Mouse (Mus musculus) CD8-positive naive resting alpha-beta T cell, adult 2 months (primary cell): Measurements from ENCODE around the gene Ush2a.

Experiments
- DNase-seq, 2 experiments: peaks; one replicate each; pipeline ENCODE4 v3.0.0; 2022; ENCODE audit warnings: low read depth in 2 of 2, low spot score in 2 of 2

Ush2a gene

DNA sequence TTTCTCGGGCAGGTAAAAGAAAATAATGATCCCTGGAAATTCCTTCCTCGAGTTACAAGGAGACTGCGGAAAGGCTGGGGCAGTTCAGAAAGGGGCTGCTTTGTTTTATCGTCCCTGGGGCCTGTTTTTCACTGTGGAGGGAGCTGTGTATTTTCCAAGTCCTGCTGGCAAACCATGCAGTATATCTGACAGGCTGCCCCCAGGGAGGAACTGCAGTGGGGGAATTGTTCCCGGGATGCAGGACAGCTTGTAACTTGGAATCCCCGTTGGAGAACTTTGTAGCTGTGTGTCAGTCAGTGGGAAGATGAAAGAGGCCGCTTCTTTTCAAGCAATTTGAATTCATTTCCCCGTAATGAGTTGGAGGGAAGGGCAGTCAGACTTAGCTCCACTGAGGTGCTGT, 399.1 kb downstream of the Ush2a start:
- DNase-seq = no peak

DNA sequence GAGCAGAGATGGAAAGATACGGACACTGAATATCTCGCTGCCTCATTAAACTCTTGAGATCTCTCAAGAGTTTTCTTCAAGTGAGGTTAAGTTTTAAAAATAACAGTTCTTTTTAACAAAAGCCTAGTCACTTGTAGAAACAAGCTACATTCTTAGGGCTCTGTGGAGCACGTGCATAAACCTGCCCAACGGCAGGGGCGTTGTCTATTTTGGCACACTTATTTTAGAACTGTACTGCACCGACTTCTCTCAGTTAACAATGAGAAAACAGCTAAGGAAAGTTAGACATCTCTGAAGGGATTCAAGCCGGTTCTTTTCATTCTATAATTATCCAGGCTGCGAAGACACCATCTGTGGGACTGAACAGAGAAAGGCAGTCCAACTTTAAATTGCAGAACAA, 405.6 kb downstream of the Ush2a start:
- no peak for DNase-seq

DNA sequence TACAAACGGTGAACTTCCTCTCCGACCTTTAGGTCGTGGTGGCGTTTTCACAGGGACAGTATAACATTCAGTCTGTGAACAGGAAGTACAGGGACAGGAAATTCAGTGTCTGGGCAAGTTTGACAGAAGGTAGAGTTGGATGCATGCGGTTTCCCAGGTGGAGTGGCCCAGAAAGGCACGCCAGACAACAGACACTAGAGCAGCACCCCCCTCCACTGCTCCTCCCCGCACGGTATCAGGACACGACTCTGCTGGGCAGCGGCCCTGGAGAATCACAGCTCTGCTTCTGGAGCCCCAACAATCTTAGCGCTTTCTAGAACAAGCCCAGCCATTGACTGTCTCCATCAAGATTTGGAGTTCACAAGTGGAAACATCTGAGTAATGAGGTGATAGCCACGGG, 406.7 kb downstream of the Ush2a start:
- DNase-seq = no peak

DNA sequence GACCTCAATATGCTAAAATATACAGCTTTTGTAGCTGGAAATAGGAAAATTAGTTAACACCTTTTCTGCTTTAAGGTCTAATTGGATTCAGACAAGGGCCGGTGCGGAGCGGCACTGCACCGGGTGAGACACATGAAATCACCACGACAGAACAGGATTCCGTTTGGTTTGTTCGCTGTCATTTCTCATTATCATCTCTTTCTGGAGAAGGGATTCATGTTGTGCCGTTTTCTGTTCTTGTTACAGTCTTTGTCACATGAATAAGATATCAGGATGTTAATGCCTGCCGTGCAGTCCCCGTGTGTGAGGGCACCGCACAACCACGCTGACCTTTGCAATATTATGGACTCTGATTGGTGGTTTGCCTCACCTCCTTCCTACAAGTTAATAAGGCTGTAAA, 411.0 kb downstream of the Ush2a start:
- DNase-seq = no peak

DNA sequence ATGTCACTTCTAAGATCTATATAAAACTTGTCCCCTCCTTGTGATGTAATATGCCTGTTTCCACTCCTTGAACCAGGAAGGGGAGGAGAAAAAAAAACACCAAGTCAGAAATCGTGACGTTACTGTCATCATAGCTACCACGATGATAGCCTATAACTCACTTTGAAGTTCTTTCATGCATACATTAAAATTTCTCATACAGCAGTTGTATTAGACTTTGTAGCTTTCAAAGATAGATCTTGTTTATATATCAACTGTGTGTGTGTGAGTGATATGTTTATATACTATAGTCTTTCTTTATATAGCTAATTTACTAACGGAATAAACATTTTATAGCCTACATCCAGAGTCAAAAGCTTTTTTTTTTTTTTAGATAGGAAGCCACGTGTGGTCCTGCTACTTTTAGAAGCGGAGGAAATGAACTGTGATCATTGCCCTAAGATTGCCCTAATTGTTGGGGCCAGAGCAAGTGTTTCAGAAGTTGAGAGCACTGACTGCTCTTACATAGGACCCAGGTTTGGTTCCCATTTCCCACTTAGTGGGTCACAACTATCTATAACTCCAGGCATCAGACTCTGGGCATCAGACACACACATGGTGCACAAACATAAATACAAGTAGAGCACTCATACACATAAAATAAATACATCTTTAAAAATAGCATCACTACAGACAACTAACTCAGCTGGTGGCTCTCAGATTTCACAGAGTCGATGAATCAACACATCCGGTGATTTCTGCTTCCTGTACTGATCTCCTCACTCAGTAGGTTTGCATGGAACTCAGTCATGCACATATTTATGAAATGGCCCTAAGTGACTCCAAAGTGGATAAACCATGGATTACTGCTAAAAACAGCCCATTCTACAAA, 413.1 kb downstream of the Ush2a start:
- no peak for DNase-seq

DNA sequence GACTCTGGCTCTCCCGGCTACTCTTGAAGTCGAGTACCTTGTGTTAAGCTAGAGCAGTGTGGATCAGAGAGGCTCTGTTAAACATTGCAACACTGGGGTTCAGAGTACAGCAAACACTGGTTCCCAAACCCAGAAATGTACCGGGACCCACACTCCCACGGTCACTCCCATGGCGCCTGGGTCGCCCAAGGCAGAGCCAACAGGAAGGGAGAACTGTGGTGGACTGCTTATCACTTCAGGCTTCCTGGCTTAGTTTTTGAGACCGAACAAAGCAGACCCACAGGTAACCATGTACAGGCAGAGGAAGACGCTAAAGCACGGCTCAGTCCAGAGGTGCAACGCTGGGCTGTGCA, 413.7 kb downstream of the Ush2a start:
- DNase-seq = no peak

DNA sequence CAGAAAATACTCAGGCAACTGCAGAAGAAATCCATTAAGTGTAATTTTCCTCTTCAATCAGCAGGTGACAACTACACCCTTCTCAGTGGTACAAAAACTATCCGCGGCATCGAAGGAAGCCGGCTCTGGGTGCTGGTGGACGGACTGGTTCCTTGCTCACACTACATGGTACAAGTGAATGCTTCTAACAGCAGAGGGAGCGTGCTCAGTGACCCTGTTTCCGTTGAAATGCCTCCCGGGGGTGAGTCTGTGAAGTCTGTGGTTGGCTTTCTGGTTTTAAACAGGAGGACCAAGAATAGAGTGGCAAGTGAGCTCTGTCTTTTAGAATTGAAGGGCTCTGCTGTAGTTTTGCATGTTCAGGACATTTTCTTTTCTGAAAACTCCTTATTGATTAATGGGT, 416.4 kb downstream of the Ush2a start:
- DNase-seq = no peak

DNA sequence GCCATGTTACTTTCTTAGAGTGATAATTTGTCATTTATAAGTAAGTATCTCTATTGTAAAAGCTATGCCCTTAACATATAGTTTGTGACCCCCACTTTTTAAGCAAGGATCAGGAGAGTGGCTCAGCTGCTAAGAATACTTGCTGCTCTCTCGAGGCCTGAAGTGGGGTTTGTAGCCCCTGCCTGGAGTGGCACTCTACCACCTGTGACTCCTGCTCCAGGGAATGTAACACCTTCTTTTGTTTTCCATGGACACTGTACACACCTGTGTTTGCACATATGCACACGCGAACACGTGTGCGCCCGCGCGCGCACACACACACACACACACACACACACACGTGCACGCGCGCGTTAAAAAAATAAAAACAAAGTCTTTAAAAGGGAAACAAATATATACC, 424.5 kb downstream of the Ush2a start:
- no peak for DNase-seq

DNA sequence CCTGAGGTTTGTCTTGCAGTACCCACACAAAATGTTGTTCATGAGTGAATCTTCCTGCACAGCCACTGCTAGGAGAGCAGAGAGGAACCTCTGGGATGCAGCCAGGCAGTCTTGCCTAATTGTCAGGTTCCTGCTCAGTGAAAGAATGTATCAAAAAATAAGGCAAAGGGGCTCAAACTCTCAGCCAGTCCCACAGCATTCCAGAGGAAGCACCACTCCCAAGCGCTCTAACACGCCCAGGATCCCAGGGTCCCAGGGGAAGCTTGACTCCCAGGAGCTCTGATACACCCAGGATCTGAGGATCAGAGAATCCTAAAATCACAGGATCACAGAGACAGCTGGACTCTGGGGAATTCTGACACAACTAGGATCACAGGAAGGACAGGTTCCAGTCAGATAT, 434.5 kb downstream of the Ush2a start:
- DNase-seq = no peak

DNA sequence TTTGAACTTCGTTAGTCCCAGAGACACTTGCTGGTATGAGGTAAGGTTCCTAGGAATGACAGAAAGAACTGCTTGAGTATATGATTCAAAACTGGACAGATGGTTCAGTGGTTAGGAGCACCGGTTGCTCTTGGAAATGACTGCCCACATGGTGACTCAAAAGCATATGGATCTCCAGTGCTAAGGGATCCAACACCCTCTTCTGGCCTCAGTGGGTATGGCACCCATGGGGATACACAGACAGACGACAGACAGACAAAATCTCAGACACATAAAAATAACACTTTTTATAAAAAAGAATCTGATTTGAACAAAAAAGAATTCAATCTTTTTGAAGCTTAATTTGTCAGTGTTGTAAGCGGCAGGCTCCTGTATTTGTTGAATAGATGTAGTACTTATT, 446.4 kb downstream of the Ush2a start:
- no peak for DNase-seq

DNA sequence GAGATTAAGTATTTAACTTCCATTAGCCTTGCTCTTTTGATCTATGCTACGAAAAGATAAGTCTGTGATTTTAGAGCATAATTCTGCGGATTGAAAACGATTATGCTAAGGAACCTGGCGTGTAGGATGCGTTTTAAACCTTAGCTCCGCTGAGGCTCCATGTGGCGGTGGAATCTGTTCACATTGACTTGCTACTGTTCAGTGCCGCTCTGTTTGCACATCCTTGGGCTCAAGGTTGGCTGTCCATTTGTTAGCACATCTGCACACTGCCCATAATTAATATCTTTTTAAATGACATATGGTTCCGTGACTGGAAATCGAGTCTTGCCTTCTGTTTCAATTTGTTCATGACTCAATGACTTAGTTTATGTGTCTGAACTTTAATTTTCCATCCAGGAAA, 446.9 kb downstream of the Ush2a start:
- DNase-seq = no peak

DNA sequence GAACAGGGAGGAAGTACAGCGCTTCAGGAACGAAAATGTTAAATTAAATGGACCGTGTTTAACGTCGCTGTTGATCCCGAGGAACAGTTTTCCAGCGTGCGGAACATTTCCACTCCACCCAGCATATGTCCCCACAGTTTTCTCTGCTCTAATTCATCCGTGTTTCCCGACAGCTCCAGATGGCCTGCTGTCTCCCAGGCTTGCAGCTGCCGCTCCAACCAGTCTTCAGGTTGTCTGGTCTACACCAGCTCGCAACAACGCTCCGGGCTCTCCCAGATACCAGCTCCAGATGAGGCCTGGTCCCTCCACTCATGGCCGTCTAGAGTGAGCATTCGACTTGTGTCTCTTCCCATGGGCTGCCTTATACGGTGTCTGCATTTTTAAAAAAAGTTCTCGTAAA, 452.3 kb downstream of the Ush2a start:
- no peak for DNase-seq

DNA sequence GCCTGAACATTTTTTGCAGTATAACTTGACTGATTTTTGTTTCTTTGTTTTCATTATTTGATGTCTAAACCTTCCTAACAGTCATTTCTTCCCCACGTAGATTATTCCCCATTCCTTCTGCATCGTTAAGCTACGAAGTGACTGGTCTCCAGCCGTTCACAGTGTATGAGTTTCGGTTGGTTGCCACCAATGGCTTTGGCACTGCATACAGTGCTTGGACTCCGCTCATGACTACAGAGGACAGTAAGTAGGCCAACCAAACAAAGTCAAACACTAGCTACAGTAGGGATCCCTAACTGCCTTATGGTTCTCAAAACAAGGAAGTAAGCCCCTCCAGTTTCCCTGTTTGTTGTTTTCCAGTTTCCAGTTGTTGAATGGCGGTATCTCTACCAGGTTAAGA, 453.1 kb downstream of the Ush2a start:
- DNase-seq = no peak

DNA sequence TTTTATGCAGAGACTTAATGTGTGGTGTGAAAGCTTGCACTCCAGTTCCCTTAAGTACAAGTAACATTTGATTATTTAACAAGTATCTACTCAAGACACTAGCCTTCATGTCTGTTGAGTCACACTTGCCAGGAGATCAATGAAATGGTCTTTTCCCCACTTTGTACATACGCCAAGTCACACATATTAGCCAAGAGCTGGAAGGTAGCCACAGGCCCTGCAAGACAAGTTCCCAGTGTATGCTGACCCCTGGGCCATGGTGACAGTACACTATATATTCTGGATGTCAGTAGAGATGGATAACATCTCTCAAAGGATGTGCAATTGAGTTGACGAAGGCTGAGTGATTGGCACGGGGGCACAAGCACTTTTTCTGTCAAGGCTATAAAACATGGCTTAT, 455.1 kb downstream of the Ush2a start:
- no peak for DNase-seq

DNA sequence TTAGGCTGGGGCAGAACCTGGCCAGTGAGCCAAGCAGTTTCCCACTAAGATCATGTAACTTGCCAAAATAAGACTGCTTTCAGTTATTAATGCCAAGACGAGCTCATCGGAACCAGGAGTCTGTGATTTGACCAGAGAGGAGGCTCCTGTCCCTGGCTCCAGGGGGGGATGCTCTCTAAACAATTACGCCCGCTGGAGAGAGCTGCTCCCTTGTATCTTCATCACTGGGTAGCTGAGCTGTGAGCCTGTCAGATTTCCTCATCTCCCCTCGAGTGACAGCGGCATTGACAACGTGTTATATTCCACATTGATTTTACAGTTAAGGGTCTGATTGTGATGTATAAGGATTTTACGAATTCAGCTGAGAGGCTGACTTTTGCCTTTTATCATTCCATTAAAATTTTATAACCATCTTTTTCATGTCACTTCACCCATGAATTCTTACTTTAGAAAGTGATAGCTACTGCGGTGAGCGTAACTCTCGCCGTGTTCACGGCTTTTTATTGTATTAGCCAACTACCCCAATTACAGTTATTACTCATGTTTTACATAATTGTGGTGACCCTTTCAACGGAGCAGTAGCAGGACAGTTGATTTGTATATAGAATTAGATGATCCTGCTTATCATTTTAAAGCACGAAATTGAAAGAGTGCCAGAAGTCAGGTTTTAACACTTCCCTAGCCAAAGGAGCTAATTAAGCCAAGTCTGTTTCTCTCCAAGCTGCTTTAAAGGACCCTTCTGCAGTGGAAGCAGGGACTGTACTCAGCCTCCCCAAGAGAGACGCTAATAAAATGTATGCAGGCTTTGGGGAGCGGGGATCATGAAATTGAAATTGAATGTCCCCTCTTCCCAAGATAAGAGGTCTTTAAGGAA, 463.5 kb downstream of the Ush2a start:
- no peak for DNase-seq

DNA sequence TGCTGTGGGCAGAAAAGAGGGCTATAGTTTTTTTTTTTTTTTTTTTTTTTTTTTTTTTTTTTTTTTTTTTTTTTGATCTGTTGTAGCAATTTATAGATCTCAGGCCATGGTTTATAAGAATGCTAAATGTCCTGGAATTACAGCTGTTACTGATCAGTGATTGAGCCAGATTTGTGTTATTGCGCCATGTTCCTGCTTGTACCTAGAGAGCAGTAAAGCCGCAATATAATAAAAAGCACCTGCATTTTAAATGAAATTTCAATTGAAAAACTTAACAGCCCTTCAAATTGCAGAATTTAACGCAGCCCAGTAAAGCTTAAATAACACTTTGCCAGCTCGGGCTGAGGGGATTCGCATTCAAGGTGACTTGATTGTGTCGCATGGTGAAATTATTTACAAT, 465.1 kb downstream of the Ush2a start:
- no peak for DNase-seq

DNA sequence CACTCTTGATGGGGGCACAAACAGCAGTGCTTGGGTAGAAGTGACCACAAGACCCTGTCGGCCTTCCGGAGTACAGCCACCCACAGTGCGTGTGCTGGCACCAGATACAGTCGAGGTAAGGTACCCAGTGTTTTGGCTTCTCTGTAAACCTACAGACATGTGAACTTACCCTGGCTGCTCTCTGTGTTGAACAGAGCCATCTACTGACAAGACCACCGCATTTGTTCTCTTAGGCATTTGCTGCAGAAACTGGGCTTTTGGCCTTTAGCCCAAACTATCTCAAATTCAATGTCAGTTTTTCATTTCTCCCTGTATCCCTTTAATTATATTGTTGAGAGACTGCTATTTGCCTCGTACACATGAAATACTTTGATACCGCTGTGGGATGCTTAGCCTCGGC, 466.8 kb downstream of the Ush2a start:
- DNase-seq = no peak

DNA sequence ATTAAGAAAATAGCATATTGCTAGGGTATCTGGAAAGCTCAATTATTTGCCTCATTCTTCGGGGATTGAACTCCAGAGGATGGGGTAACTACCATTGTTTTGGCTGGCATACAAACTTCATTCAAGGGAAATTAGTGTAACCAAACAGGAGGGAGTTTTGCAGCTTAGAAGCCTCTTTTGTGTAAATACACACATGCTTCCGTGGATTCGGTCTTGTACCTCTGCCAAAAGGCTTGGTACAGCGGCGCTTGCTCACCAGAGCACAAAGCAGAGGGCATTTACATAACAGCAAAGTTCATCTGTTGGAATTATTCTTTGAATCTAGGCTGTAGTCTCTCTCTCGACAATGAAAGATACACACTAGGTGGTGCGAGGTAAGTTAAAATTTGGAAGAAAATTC, 467.4 kb downstream of the Ush2a start:
- DNase-seq = no peak

DNA sequence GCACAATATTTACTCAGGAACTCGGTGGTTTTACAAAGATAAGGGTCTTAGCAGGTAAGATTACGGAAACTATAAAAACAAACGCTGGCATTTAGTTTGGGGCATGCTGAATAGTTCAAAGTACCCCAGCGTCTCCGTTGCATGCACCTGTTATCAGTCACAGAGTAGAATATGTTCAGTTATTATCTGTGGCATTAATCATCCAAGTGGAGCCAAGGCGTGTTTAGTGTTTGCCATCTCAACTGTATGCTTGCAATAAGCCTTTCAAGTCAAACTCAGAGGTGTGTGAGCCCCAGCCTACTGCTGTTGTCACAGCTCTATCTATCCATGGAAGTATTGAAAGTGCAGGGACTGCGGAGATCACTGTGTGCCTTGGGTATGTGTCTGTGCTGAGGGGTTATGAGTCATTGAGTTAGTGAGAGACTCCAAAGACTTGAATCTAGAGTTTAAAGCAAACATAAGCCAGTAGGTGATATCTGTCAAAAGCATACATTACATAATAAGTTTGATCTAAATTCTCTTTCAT, 473.0 kb downstream of the Ush2a start:
- no peak for DNase-seq

DNA sequence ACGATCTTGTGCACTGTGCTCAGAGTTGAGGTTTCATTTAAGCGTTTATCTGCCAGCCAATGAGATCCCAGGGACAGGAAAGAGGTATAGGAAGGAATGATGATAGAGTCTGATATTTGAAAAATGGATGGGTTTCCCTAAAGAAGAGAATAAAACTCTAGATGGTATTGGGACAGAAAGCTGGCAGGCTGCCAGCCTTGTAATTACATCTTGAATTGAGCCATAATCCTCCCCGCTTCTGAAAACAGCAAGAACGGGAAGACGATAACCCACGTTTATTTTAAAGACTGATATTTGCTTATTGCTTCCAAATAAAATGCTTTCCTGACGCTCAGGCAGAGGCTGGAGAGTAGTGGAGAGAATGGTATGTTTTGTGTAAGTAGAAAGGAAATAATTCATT, 481.1 kb downstream of the Ush2a start:
- DNase-seq = no peak

DNA sequence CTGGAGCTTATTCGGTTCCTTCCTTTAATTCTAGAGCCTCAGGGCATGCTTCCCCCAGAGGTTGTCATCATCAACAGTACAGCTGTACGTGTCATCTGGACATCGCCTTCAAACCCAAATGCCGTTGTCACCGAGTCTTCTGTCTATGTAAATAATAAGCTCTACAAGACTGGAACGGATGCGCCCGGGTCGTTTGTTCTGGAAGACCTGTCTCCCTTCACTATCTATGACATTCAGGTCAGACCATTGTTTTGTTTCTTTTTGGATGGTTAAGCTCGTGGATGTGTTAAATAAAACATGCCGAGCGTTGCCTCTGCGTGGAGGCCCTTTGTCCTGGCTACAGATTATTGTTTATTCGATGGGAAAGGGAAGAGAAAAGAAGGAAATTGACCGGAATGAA, 493.2 kb downstream of the Ush2a start:
- DNase-seq = no peak

DNA sequence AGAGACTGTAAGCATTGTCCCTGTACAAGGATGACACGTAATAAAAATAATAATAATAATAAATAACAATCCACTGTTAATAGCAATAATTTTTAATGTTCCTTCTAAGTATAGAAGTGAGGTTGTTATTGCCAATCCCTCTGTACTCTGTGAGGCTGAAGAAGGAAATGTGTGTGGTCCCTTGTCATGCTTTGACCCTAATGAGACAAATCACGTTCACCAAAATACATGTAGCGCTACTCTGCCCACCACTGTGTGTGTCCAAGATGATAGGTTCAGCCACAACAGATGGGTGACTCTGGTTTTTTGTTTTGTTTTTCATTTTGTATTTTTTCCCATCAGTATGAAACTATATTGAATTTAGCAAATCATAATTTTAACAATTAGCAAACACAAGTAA, 498.7 kb downstream of the Ush2a start:
- DNase-seq = no peak
